8 mouse cellular contexts compared by ENCODE assay signal in genomic region chr1:178275174-178275730, GRCm38 (mm10). TPM values are rescaled to one million over a fixed set of nuclear protein-coding genes. Genes with fewer than 3 reads are reported as not detected.
DNase-seq lines count a peak whose midpoint lies in the region; ATAC-seq and TF ChIP-seq lines count a peak whose summit lies in the region.

No protein-coding gene starts in this region.

- no peaks in the 10 kb centered on the region for H3K9me3 ChIP-seq in embryonic facial prominence, embryonic 11.5 days (replicated peaks; ENCODE audit: control insufficient read depth, low read length)
- no peaks in the 10 kb centered on the region for H3K9me3 ChIP-seq in hindbrain, embryonic 15.5 days
- H3K9me3 ChIP-seq in midbrain, embryonic 14.5 days (ENCODE audit: control insufficient read depth, low read length): no peaks in the 10 kb centered on the region

- H3K36me3 ChIP-seq in kidney, adult 2 months (ENCODE audit: control insufficient read depth, insufficient read depth, low read length): no peaks in the 10 kb centered on the region
- H3K36me3 ChIP-seq in embryonic facial prominence, embryonic 11.5 days (replicated peaks; ENCODE audit: control insufficient read depth, insufficient read depth, low read depth, low read length): no peaks in the 10 kb centered on the region
- no peaks in the 10 kb centered on the region for H3K36me3 ChIP-seq in hindbrain, embryonic 15.5 days
- no peaks in the 10 kb centered on the region for H3K36me3 ChIP-seq in midbrain, embryonic 14.5 days (ENCODE audit: control insufficient read depth, insufficient read depth, low read length)

- peak; percentile 8 for DNase-seq in kidney, adult 2 months
- DNase-seq in kidney, postnatal 4 days: no peak
- no peak for DNase-seq in embryonic facial prominence, embryonic 11.5 days (ENCODE audit: low spot score)
- DNase-seq in midbrain, embryonic 14.5 days: no peak
- DNase-seq in spleen, adult 12 weeks (ENCODE audit: low spot score): no peak
- no peak for DNase-seq in urinary bladder, postnatal 10 days (ENCODE audit: low spot score)
- no peak for DNase-seq in layer of hippocampus, adult 8-10 months (ENCODE audit: low spot score in 2 of 2)

- TF ChIP-seq POLR2A in kidney, adult 2 months (IDR thresholded peaks at IDR 0.05; ENCODE audit: low read depth, low read length): no peak

- 18% methylated on average over 9 of the region's 9 CpGs for WGBS in kidney, adult 2 months
- 62% methylated on average over 9 of the region's 9 CpGs for WGBS in embryonic facial prominence, embryonic 11.5 days
- 48% methylated on average over 9 of the region's 9 CpGs for WGBS in hindbrain, embryonic 15.5 days
- WGBS in midbrain, embryonic 14.5 days: 50% methylated on average over 9 of the region's 9 CpGs

- no peak overlapping the region for H3K4me3 ChIP-seq in kidney, adult 2 months (ENCODE audit: insufficient read depth, low read depth, low read length)
- H3K4me3 ChIP-seq in embryonic facial prominence, embryonic 11.5 days (ENCODE audit: low read depth, low read length): no peak overlapping the region; the same call in 1 of the 2 replicates
- peak overlapping the region; percentile 77 for H3K4me3 ChIP-seq in hindbrain, embryonic 15.5 days
- H3K4me3 ChIP-seq in midbrain, embryonic 14.5 days (replicated peaks; ENCODE audit: low read depth, low read length): peak overlapping the region; percentile 57; the same call in 1 of the 2 replicates

- no peaks in the 10 kb centered on the region; the same call in 1 of the 2 replicates for H3K27me3 ChIP-seq in kidney, adult 2 months (replicated peaks; ENCODE audit: control insufficient read depth, insufficient read depth, low read length)
- H3K27me3 ChIP-seq in embryonic facial prominence, embryonic 11.5 days (ENCODE audit: control insufficient read depth, insufficient read depth, low read length): no peaks in the 10 kb centered on the region
- no peaks in the 10 kb centered on the region for H3K27me3 ChIP-seq in hindbrain, embryonic 15.5 days
- no peaks in the 10 kb centered on the region for H3K27me3 ChIP-seq in midbrain, embryonic 14.5 days (ENCODE audit: control insufficient read depth, insufficient read depth, low read length)

- no peak for TF ChIP-seq CTCF in kidney, adult 2 months (conservative IDR thresholded peaks at IDR 0.05; ENCODE audit: insufficient read depth, insufficient read length, low read depth, low read length)

- H3K4me1 ChIP-seq in kidney, adult 2 months (ENCODE audit: control insufficient read depth, insufficient read depth, low read length): peaks cover 5% of the 10 kb centered on the region
- no peaks in the 10 kb centered on the region for H3K4me1 ChIP-seq in embryonic facial prominence, embryonic 11.5 days (ENCODE audit: control insufficient read depth, insufficient read depth, low read length)
- peaks cover 9% of the 10 kb centered on the region for H3K4me1 ChIP-seq in hindbrain, embryonic 15.5 days (replicated peaks)
- H3K4me1 ChIP-seq in midbrain, embryonic 14.5 days (ENCODE audit: control insufficient read depth, insufficient read depth, low read length): no peaks in the 10 kb centered on the region

- ATAC-seq in embryonic facial prominence, embryonic 11.5 days (replicated peaks; ENCODE audit: insufficient number of reproducible peaks, low FRiP score, low TSS enrichment, low read depth): no peak; the same call in 1 of the 2 replicates
- ATAC-seq in hindbrain, embryonic 15.5 days (ENCODE audit: low FRiP score, low read depth): no peak
- ATAC-seq in midbrain, embryonic 14.5 days (ENCODE audit: low FRiP score, low TSS enrichment): no peak

- H3K27ac ChIP-seq in kidney, adult 2 months (ENCODE audit: insufficient read depth, low read depth, low read length): no peak overlapping the region
- no peak overlapping the region for H3K27ac ChIP-seq in embryonic facial prominence, embryonic 11.5 days (replicated peaks; ENCODE audit: low read depth, low read length)
- H3K27ac ChIP-seq in hindbrain, embryonic 15.5 days (replicated peaks): peak overlapping the region; percentile 94; the same call in 1 of the 2 replicates
- H3K27ac ChIP-seq in midbrain, embryonic 14.5 days (replicated peaks; ENCODE audit: low read depth, low read length): no peak overlapping the region; the same call in 1 of the 2 replicates

- peak overlapping the region; percentile 89; the same call in 1 of the 2 replicates for H3K4me2 ChIP-seq in embryonic facial prominence, embryonic 11.5 days (ENCODE audit: low read depth, low read length)
- peak overlapping the region; percentile 84 for H3K4me2 ChIP-seq in hindbrain, embryonic 15.5 days
- peak overlapping the region; percentile 68 for H3K4me2 ChIP-seq in midbrain, embryonic 14.5 days (ENCODE audit: low read length)

- H3K9ac ChIP-seq in embryonic facial prominence, embryonic 11.5 days (replicated peaks; ENCODE audit: low read length): no peak overlapping the region; the same call in 1 of the 2 replicates
- H3K9ac ChIP-seq in hindbrain, embryonic 15.5 days: peak overlapping the region; percentile 90
- peak overlapping the region; percentile 81; the same call in 1 of the 2 replicates for H3K9ac ChIP-seq in midbrain, embryonic 14.5 days (replicated peaks; ENCODE audit: low read length)

RNA-seq across cellular contexts. Expression of gene Cox20, which starts 43.7 kb away (rescaled TPM):
- 28.0 and 54.6 TPM in 2 replicates for polyA plus RNA-seq in kidney, adult 2 months (2012; rRNA removed)
- 106 and 120 TPM in 2 replicates for polyA plus RNA-seq in embryonic facial prominence, embryonic 11.5 days (2014; fragmentation: Nextera tagmentation; extraction: Ambion mirVana)
- polyA plus RNA-seq in hindbrain, embryonic 15.5 days (2015; fragmentation: Nextera tagmentation; extraction: Ambion mirVana): 110 and 131 TPM in 2 replicates
- 124 and 139 TPM in 2 replicates for polyA plus RNA-seq in midbrain, embryonic 14.5 days (2014; fragmentation: Nextera tagmentation; extraction: Ambion mirVana)
- 10 to 100 TPM; 28.6 to 37.8 (median 30.5) TPM for total RNA-seq in layer of hippocampus, adult 8-10 months (2022)

Comparison
In these comparisons a context has a peak if more than half of its experiments do, and no peak if none do; other contexts are left out.
1. H3K4me3 ChIP-seq: peak in hindbrain, embryonic 15.5 days (single experiment) and midbrain, embryonic 14.5 days (single experiment); none in kidney, adult 2 months (single experiment) and embryonic facial prominence, embryonic 11.5 days (single experiment).
2. Peak in every context shown above with its lines, with median percentiles within 50 percentile points of each other: H3K4me2 ChIP-seq.